Mouse (Mus musculus) embryonic fibroblast, embryonic 13.5 days (primary cell): ENCODE measurements around the gene Kdm7a.

Experiments
- CTCF ChIP-seq: IDR thresholded peaks from 2 replicates; pipeline ENCODE4 v1.5.1; 2011; ENCODE audit warnings: mild to moderate bottlenecking, control low read depth, low read length, moderate library complexity, borderline replicate concordance; ENCODE audit not compliant: insufficient read depth
- POLR2A ChIP-seq: IDR thresholded peaks from 2 replicates; pipeline ENCODE4 v1.6.1; 2011; ENCODE audit warnings: low read depth, mild to moderate bottlenecking, control low read depth, low read length, moderate library complexity

GRCm38 (mm10) chr6:39237887-39238286 lies 31.3 kb upstream of the Kdm7a start:
- no peak for TF ChIP-seq CTCF
- TF ChIP-seq POLR2A, result no peak
